Mouse (Mus musculus): ENCODE measurements around the gene Klf12. TPM values are rescaled to one million over a fixed set of nuclear protein-coding genes. Genes with fewer than 3 reads are reported as not detected.

The Klf12 gene
- total and polyA plus RNA-seq, 3 experiments, result 3.3 to 9.7 (median 8.6) TPM

GRCm38 (mm10) chr14:100054150-100054549 lies 230.3 kb downstream of the Klf12 start:
- H3K4me1 ChIP-seq (ENCODE audit: control insufficient read depth in 1 of 2, insufficient read depth in 2 of 2), result no peaks in the 10 kb centered on the region
- TF ChIP-seq ETS1 (conservative IDR thresholded peaks at IDR 0.05; ENCODE audit: low read depth, low read length) (no peak), MAFK (IDR thresholded peaks at IDR 0.05; ENCODE audit: insufficient replicate concordance, low read length) (no peak), ZC3H11A (IDR thresholded peaks at IDR 0.05; ENCODE audit: low read depth, low read length) (no peak), MEF2A (IDR thresholded peaks at IDR 0.05; ENCODE audit: borderline replicate concordance, low read depth, low read length) (no peak), CTCF (conservative IDR thresholded peaks at IDR 0.05 in 1 of 2, IDR thresholded peaks at IDR 0.05 in 1 of 2; ENCODE audit: low read depth in 2 of 2, low read length in 2 of 2) (no peak), KAT2A (IDR thresholded peaks at IDR 0.05; ENCODE audit: insufficient replicate concordance, low read length) (no peak), ZKSCAN1 (IDR thresholded peaks at IDR 0.05; ENCODE audit: borderline replicate concordance, low read depth, low read length) (no peak), MYC (IDR thresholded peaks at IDR 0.05; ENCODE audit: low read depth, low read length) (no peak), MAZ (IDR thresholded peaks at IDR 0.05; ENCODE audit: low read depth, low read length) (no peak), RAD21 (IDR thresholded peaks at IDR 0.05; ENCODE audit: low read depth, low read length) (no peak), E2F4 (IDR thresholded peaks at IDR 0.05; ENCODE audit: insufficient replicate concordance, low read depth, low read length) (no peak), RCOR1 (conservative IDR thresholded peaks at IDR 0.05; ENCODE audit: low read depth, low read length) (no peak), EP300 (IDR thresholded peaks at IDR 0.05; ENCODE audit: low read length) (no peak), ZNF384 (IDR thresholded peaks at IDR 0.05; ENCODE audit: low read depth, low read length) (no peak), MAX (IDR thresholded peaks at IDR 0.05; ENCODE audit: low read length) (no peak)
- H3K9me3 ChIP-seq (replicated peaks; ENCODE audit: low read length), result no peaks in the 10 kb centered on the region
- no peak overlapping the region for H3K4me2 ChIP-seq (ENCODE audit: insufficient read depth, low read depth, poor library complexity, severe bottlenecking)
- no peak overlapping the region for H3K9ac ChIP-seq (ENCODE audit: insufficient read depth, low read depth)
- DNase-seq (ENCODE audit: extremely low read depth), result no peak
- H3K27ac ChIP-seq (ENCODE audit: insufficient read depth, low read depth), result no peak overlapping the region
- dilution Hi-C loops (cut with MboI; ENCODE audit: extremely low pct_ligation_motif_present, extremely low pct_unique_long_range_greater_than_20kb, low sequenced_read_pairs), result no loop called here
- no peak overlapping the region for H3K4me3 ChIP-seq (replicated peaks in 1 of 3; ENCODE audit: low read depth in 2 of 3, low read length in 2 of 3, poor library complexity in 1 of 3)
- in situ Hi-C loops (cut with MboI; ENCODE audit: low pct_ligation_motif_present, low pct_unique_long_range_greater_than_20kb, low sequenced_read_pairs), result no loop called here
- H3K79me2 ChIP-seq (replicated peaks; ENCODE audit: control insufficient read depth, extremely low read depth, insufficient read depth, poor library complexity, severe bottlenecking), result no peaks in the 10 kb centered on the region
- peaks cover 0 to 2% of the 10 kb centered on the region in 2 experiments for H3K36me3 ChIP-seq (replicated peaks in 1 of 2; ENCODE audit: control insufficient read depth in 1 of 2, insufficient read depth in 1 of 2, low read length in 1 of 2)
- H3K27me3 ChIP-seq (replicated peaks), result no peaks in the 10 kb centered on the region

GRCm38 (mm10) chr14:100053456-100053855 lies 231.0 kb downstream of the Klf12 start:
- dilution Hi-C loops (cut with MboI; ENCODE audit: extremely low pct_ligation_motif_present, extremely low pct_unique_long_range_greater_than_20kb, low sequenced_read_pairs), result no loop called here
- Histone ChIP-seq H3K27ac (ENCODE audit: insufficient read depth, low read depth) (no peak overlapping the region), H3K4me2 (ENCODE audit: insufficient read depth, low read depth, poor library complexity, severe bottlenecking) (no peak overlapping the region), H3K4me3 (replicated peaks in 1 of 3; ENCODE audit: low read depth in 2 of 3, low read length in 2 of 3, poor library complexity in 1 of 3) (no peak overlapping the region), H3K36me3 (replicated peaks in 1 of 2; ENCODE audit: control insufficient read depth in 1 of 2, insufficient read depth in 1 of 2, low read length in 1 of 2) (peaks cover 0 to 2% of the 10 kb centered on the region in 2 experiments), H3K79me2 (replicated peaks; ENCODE audit: control insufficient read depth, extremely low read depth, insufficient read depth, poor library complexity, severe bottlenecking) (no peaks in the 10 kb centered on the region), H3K9ac (ENCODE audit: insufficient read depth, low read depth) (no peak overlapping the region), H3K27me3 (replicated peaks) (no peaks in the 10 kb centered on the region), H3K9me3 (replicated peaks; ENCODE audit: low read length) (no peaks in the 10 kb centered on the region), H3K4me1 (ENCODE audit: control insufficient read depth in 1 of 2, insufficient read depth in 2 of 2) (no peaks in the 10 kb centered on the region)
- in situ Hi-C loops (cut with MboI; ENCODE audit: low pct_ligation_motif_present, low pct_unique_long_range_greater_than_20kb, low sequenced_read_pairs), result no loop called here
- no peak for TF ChIP-seq CHD1 (IDR thresholded peaks at IDR 0.05; ENCODE audit: low read depth, low read length)
- TF ChIP-seq TCF12 (IDR thresholded peaks at IDR 0.05; ENCODE audit: low read depth, low read length), result no peak
- no peak for TF ChIP-seq UBTF (IDR thresholded peaks at IDR 0.05; ENCODE audit: low read depth, low read length)
- TF ChIP-seq TBP (conservative IDR thresholded peaks at IDR 0.05; ENCODE audit: low read depth, low read length), result no peak
- no peak for TF ChIP-seq MAX (IDR thresholded peaks at IDR 0.05; ENCODE audit: low read length)
- no peak for TF ChIP-seq MAFK (IDR thresholded peaks at IDR 0.05; ENCODE audit: insufficient replicate concordance, low read length)
- no peak for TF ChIP-seq PAX5 (IDR thresholded peaks at IDR 0.05; ENCODE audit: low read length)
- TF ChIP-seq JUN (IDR thresholded peaks at IDR 0.05; ENCODE audit: insufficient read depth, low read depth, low read length), result no peak
- no peak for TF ChIP-seq POLR2AphosphoS2 (IDR thresholded peaks at IDR 0.05; ENCODE audit: low read depth, low read length)
- no peak for TF ChIP-seq USF1 (IDR thresholded peaks at IDR 0.05; ENCODE audit: low read depth, low read length)
- TF ChIP-seq USF2 (conservative IDR thresholded peaks at IDR 0.05; ENCODE audit: low read depth, low read length), result no peak
- no peak for TF ChIP-seq RCOR1 (conservative IDR thresholded peaks at IDR 0.05; ENCODE audit: low read depth, low read length)
- no peak for TF ChIP-seq JUND (conservative IDR thresholded peaks at IDR 0.05; ENCODE audit: low read depth, low read length)
- TF ChIP-seq CHD2 (IDR thresholded peaks at IDR 0.05; ENCODE audit: low read length), result no peak
- DNase-seq (ENCODE audit: extremely low read depth), result no peak

Measured in CH12.LX (cell line).